Mouse (Mus musculus): ENCODE data around the gene Incenp.

GRCm38 (mm10) chr19:9922228-9922627, 22.9 kb upstream of the Incenp start:
- TF ChIP-seq CTCF (IDR thresholded peaks at IDR 0.05; ENCODE audit: control insufficient read depth, insufficient read depth, low read length) (no peak), POLR2A (IDR thresholded peaks at IDR 0.05; ENCODE audit: borderline replicate concordance, control insufficient read depth, low read depth, low read length) (no peak)
